Mouse (Mus musculus) midbrain, embryonic 10.5 days (tissue): ENCODE measurements around the gene Hist1h3a. TPM values are rescaled to one million over a fixed set of nuclear protein-coding genes. Genes with fewer than 3 reads are reported as not detected.
"Not testable (repeated sequence)": the region's sequence is repeated elsewhere in the genome, so short reads cannot be mapped to it uniquely, and the experiment has no call there.

Source experiments
- DNase-seq: peaks from one replicate; pipeline ENCODE4 v3.0.0-alpha.2; 2017; ENCODE audit warnings: low spot score
- H3K27ac ChIP-seq: fragments of 300-500 bp; sonication (generic); replicated peaks from 2 replicates; pipeline ENCODE4 v1.5.1; 2016; ENCODE audit warnings: mild to moderate bottlenecking
- H3K27me3 ChIP-seq: fragments of 300-500 bp; sonication (generic); 2 replicates; pipeline ENCODE4 v1.6.1; 2016; ENCODE audit warnings: low read depth, mild to moderate bottlenecking; ENCODE audit not compliant: poor library complexity, severe bottlenecking
- H3K36me3 ChIP-seq: fragments of 300-500 bp; sonication (generic); 2 replicates; pipeline ENCODE4 v1.6.1; 2016; ENCODE audit warnings: mild to moderate bottlenecking, moderate library complexity
- H3K4me1 ChIP-seq: fragments of 300-500 bp; sonication (generic); 2 replicates; pipeline ENCODE4 v1.6.1; 2016
- H3K4me3 ChIP-seq: fragments of 300-500 bp; sonication (generic); 2 replicates; pipeline ENCODE4 v1.5.1; 2016; ENCODE audit warnings: mild to moderate bottlenecking, moderate library complexity
- H3K9me3 ChIP-seq: fragments of 300-500 bp; sonication (generic); replicated peaks from 2 replicates; pipeline ENCODE4 v1.6.1; 2016; ENCODE audit warnings: mild to moderate bottlenecking
- WGBS: fragments of 180-500 bp; shearing (Covaris S2); methylation state at CpG from one replicate; pipeline ENCODE4 v1.1.7; 2016; 5-methylcytosine and 5-hydroxymethylcytosine counted together
- polyA plus RNA-seq: library from polyadenylated mRNA; unstranded; fragments of >200 nt; fragmentation: Nextera tagmentation; extraction: Ambion mirVana; gene quantifications from 2 replicates; pipeline ENCODE4 v1.2.1, GENCODE M21; 2016

Hist1h3a gene
- polyA plus RNA-seq, result 3.6 and 3.9 TPM in 2 replicates

DNA sequence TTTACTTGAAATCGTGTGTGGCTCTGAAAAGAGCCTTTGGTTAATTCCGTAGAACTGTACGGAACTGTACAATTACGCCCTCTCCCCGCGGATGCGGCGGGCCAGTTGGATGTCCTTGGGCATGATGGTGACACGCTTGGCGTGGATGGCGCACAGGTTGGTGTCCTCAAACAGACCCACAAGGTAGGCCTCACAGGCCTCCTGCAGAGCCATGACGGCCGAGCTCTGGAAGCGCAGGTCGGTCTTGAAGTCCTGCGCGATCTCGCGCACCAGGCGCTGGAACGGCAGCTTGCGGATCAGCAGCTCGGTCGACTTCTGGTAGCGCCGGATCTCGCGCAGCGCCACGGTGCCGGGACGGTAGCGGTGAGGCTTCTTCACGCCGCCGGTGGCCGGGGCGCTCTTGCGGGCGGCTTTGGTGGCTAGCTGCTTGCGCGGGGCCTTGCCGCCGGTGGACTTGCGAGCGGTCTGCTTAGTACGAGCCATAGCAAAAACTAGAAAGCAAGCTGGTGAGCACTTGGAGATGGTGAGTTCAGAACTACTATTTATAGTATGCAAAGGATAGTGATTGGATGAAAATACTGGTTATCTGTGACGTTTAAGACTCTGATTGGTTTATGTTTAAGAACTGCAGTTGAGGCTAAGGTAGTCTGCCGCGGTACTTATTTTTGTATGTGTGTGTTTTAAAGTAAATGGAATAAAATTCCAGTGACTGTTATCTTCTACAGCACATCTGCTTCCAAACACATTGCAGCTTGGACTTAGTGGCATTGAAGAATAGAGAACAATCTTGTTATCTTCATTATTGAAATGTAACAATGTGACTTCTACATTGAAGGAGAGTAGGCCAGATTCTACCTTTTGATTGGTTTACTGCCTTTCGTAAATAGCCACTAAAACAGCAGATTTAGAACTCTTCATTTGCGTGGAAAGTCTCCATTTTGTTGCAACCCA, at the start of gene Hist1h3a:
Gene Hist1h3a, minus strand, starts transcription at position 516 of the 951 bp plus-strand sequence.
- peak; percentile 69 for DNase-seq
- H3K36me3 ChIP-seq, H3K9me3 ChIP-seq, H3K27me3 ChIP-seq: not testable (repeated sequence)
- Histone ChIP-seq H3K27ac (peak within 1 kb of the TSS; percentile 92), H3K4me1 (peaks cover 49% of the 10 kb centered on the region), H3K4me3 (peak within 1 kb of the TSS; percentile 69)
- WGBS, result under 1% methylated on average over 40 of the region's 52 CpGs

DNA sequence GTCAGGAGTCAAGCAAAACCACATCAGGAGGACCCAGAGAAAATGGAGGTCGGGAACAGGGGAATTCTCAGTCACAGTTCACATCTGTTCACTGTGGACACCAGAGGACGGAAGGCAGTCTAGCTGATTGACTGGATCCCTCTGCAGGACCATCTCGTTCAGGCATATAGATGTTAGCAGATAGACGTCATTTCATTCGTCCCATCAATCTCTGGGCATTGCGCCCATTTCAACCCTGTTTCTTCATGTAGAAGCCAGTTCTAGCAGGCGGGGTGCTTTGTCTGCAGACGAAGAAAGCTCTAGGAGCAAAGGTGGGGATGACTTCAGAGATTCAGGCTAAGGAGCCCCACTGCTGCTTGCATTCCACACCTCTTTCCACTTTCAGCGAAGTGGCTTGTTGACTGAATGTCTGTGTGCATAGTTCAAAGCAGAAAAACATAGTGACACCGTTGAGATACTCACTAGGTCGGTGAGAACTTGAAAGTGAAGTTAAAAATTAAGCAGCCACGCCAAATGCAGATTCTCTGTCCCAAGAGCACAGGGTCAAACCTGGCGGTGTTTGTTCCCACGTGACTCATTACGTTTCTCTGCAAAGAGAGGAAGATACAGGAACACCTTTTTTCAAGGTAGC, 44.4 kb upstream of the Hist1h3a start, which contains the start of gene Slc17a2:
Gene Slc17a2, plus strand, starts transcription at position 572 of the 631 bp plus-strand sequence.
- WGBS, result 88% methylated on average over 15 of the region's 15 CpGs
- H3K4me1 ChIP-seq, result no peaks in the 10 kb centered on the region
- H3K27me3 ChIP-seq, result no peaks in the 10 kb centered on the region
- no peaks in the 10 kb centered on the region for H3K9me3 ChIP-seq
- H3K36me3 ChIP-seq, result no peaks in the 10 kb centered on the region
- no peak for DNase-seq
- no peak within 1 kb of the TSS for H3K4me3 ChIP-seq
- no peak within 1 kb of the TSS for H3K27ac ChIP-seq

GRCm38 (mm10) chr13:23804532-23804931, 42.3 kb upstream of the Hist1h3a start:
- Histone ChIP-seq H3K4me3 (no peak overlapping the region), H3K4me1 (no peaks in the 10 kb centered on the region), H3K27me3 (no peaks in the 10 kb centered on the region), H3K27ac (no peak overlapping the region), H3K9me3 (no peaks in the 10 kb centered on the region), H3K36me3 (no peaks in the 10 kb centered on the region)
- WGBS, result 72% methylated on average over 2 of the region's 2 CpGs
- no peak for DNase-seq

DNA sequence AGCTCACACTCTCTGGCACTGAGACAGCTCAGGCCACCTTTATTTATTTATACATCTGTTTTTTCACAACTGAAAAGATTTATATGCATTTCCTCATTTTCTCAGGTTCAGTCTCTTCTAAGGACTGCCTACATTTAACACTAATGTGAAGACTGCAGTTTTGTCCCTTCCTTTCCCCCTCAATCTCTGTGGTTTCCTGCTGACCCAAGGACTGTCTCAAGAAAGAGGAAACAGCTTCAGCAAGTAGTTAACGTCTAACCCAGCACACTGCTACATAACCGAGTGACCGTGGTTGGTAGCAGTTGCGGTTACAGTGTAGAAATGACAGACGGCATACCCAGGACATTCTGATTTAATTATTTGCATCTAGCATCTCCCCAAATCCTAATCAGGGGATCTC, 37.2 kb upstream of the Hist1h3a start:
- no peak for DNase-seq
- Histone ChIP-seq H3K4me3 (no peak overlapping the region), H3K27me3 (no peaks in the 10 kb centered on the region), H3K4me1 (no peaks in the 10 kb centered on the region), H3K27ac (no peak overlapping the region), H3K36me3 (no peaks in the 10 kb centered on the region), H3K9me3 (no peaks in the 10 kb centered on the region)
- WGBS, result 86% methylated on average over 5 of the region's 5 CpGs

GRCm38 (mm10) chr13:23792520-23792919, 30.3 kb upstream of the Hist1h3a start:
- H3K27me3 ChIP-seq, result no peaks in the 10 kb centered on the region
- no peak overlapping the region for H3K4me3 ChIP-seq
- H3K9me3 ChIP-seq, result no peaks in the 10 kb centered on the region
- H3K27ac ChIP-seq, result no peak overlapping the region
- no peak for DNase-seq
- WGBS, result 44% methylated on average over 2 of the region's 2 CpGs
- H3K4me1 ChIP-seq, result no peaks in the 10 kb centered on the region
- no peaks in the 10 kb centered on the region for H3K36me3 ChIP-seq

GRCm38 (mm10) chr13:23779025-23779424, 16.8 kb upstream of the Hist1h3a start:
- no peaks in the 10 kb centered on the region for H3K9me3 ChIP-seq
- WGBS, result 88% methylated on average over 4 of the region's 4 CpGs
- H3K36me3 ChIP-seq, result no peaks in the 10 kb centered on the region
- H3K27ac ChIP-seq, result no peak overlapping the region
- H3K4me3 ChIP-seq, result no peak overlapping the region
- DNase-seq, result no peak
- no peaks in the 10 kb centered on the region for H3K27me3 ChIP-seq
- H3K4me1 ChIP-seq, result no peaks in the 10 kb centered on the region

- H3K36me3 ChIP-seq, result no peaks in the 10 kb centered on the region
- no peak for DNase-seq
- 91% methylated on average over 7 of the region's 7 CpGs for WGBS
- 0 out of 2 replicates have a peak, but pooled peaks cover under 1% of the 10 kb centered on the region for H3K4me1 ChIP-seq
- no peaks in the 10 kb centered on the region for H3K9me3 ChIP-seq
- no peak overlapping the region for H3K4me3 ChIP-seq
- no peak overlapping the region for H3K27ac ChIP-seq
- no peaks in the 10 kb centered on the region for H3K27me3 ChIP-seq
These were observed 16.2 kb upstream of the Hist1h3a start for GRCm38 (mm10) chr13:23778339-23778738.

DNA sequence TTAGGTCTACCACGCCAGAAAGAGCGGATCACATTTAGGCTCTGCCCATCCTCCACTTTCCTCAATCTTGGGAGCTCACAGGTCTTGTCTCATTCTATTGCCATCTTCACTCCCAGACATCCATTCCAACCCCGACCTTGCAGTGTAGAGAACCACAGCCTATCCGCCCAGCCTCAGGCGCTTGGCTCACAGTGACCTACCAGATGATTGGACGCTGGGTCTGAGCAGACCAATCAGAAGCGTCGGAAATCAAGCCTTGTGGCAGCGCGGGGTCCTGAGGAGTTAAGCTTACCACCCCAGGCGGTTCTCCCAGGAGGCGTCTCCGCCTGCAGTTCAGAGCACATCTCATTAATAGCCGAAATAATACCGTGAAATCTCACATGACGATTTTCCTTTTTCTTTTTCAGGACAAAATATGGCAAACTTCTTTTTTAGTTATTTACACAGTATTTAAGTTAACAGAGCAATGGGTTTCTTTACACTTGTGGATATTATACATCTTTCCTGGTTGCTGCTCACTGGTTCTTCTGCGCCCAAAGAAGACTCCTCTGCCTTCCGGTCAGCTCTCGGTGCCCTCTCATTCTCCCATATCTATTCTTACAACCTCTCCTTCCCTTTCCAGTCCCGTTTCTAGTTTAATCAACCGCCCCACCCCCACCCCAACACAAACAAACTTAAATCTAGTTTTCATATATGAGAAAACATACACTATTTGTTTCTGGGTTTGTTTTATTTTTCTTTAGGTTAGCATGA, 10.6 kb upstream of the Hist1h3a start:
- peak; percentile 73 for DNase-seq
- Histone ChIP-seq H3K27ac (no peak overlapping the region), H3K4me1 (peaks cover 17% of the 10 kb centered on the region), H3K9me3 (no peaks in the 10 kb centered on the region), H3K36me3 (no peaks in the 10 kb centered on the region), H3K4me3 (peak overlapping the region; percentile 30), H3K27me3 (no peaks in the 10 kb centered on the region)
- 21% methylated on average over 21 of the region's 21 CpGs for WGBS

DNA sequence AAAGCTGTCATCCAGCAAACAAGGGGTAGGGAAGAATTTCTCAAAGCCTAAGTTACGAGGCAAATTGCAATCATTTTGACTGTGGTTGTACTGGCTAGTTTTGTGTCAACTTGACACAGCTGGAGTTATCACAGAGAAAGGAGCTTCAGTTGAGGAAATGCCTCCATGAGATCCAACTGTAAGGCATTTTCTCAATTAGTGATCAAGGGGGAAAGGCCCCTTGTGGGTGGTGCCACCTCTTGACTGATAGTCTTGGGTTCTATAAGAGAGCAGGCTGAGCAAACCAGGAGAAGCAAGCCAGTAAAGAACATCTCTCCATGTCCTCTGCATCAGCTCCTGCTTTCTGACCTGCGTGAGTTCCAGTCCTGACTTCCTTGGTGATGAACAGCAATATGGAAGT, 7.4 kb upstream of the Hist1h3a start, which contains the start of gene Trim38:
Gene Trim38, plus strand, starts transcription at position 301 of the 400 bp plus-strand sequence.
- not testable (repeated sequence) for H3K4me3 ChIP-seq, DNase-seq, H3K9me3 ChIP-seq, H3K36me3 ChIP-seq, H3K27ac ChIP-seq, H3K27me3 ChIP-seq
- WGBS, result 93% methylated on average over 2 of the region's 2 CpGs
- H3K4me1 ChIP-seq, result peaks cover 23% of the 10 kb centered on the region

- no peak for DNase-seq
- Histone ChIP-seq H3K4me1 (peaks cover 30% of the 10 kb centered on the region), H3K9me3 (no peaks in the 10 kb centered on the region), H3K36me3 (no peaks in the 10 kb centered on the region), H3K4me3 (no peak overlapping the region), H3K27ac (no peak overlapping the region), H3K27me3 (no peaks in the 10 kb centered on the region)
- WGBS, result 51% methylated on average over 5 of the region's 5 CpGs
These were observed 6.7 kb upstream of the Hist1h3a start for GRCm38 (mm10) chr13:23768834-23769397.

DNA sequence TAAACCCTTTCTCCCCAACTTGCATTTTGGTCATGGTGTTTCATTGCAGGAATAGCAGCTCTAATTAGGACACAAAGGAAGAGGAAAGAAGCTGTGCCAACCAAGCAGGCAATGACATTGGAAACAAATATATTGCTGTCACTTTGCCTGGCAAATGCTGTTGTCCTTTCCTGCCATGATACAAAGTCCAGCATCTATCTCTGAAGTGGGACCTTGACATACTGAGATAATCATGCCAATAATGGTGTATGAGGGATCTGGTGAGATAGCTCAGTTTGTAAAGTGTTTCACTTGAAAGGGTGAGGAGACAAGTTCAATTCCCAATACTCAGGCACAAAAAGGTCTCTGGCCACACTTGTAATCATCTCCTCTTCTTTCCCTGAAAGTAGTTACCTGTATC, 4.6 kb upstream of the Hist1h3a start:
- peaks cover 26% of the 10 kb centered on the region for H3K4me1 ChIP-seq
- H3K36me3 ChIP-seq, result no peaks in the 10 kb centered on the region
- no peak for DNase-seq
- no peak overlapping the region for H3K27ac ChIP-seq
- H3K4me3 ChIP-seq, result no peak overlapping the region
- H3K27me3 ChIP-seq, result no peaks in the 10 kb centered on the region
- H3K9me3 ChIP-seq, result no peaks in the 10 kb centered on the region

DNA sequence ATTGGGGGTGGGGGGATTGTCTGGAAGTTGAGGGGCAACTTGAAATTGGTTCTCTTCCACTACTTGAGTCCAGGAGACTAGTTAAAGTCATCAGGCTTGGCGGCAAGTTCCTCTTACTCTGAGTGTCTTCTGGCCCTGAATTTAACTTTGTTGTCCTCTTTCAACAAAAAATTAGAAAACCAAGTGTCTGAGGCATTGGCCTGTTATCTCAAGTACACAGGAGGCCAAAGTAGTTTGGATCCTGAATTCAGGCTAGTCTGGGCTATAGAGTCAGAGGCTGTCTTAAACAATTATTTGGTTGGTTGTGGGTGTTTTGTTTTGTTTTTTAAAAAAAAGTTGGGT, 3.0 kb upstream of the Hist1h3a start:
- no peak for DNase-seq
- no peaks in the 10 kb centered on the region for H3K36me3 ChIP-seq
- peak overlapping the region; percentile 92; the same call in 1 of the 2 replicates for H3K27ac ChIP-seq
- whole genome bisulfite sequencing, result 75% methylated on average over 1 of the region's 1 CpGs
- no peaks in the 10 kb centered on the region for H3K27me3 ChIP-seq
- peaks cover 30% of the 10 kb centered on the region for H3K4me1 ChIP-seq
- peak overlapping the region; percentile 69 for H3K4me3 ChIP-seq
- no peaks in the 10 kb centered on the region for H3K9me3 ChIP-seq
